Mouse (Mus musculus): ENCODE measurements around the gene Tmem190.
"Not testable (repeated sequence)": the region's sequence is repeated elsewhere in the genome, so short reads cannot be mapped to it uniquely, and the experiment has no call there.

Gene Tmem190

DNA sequence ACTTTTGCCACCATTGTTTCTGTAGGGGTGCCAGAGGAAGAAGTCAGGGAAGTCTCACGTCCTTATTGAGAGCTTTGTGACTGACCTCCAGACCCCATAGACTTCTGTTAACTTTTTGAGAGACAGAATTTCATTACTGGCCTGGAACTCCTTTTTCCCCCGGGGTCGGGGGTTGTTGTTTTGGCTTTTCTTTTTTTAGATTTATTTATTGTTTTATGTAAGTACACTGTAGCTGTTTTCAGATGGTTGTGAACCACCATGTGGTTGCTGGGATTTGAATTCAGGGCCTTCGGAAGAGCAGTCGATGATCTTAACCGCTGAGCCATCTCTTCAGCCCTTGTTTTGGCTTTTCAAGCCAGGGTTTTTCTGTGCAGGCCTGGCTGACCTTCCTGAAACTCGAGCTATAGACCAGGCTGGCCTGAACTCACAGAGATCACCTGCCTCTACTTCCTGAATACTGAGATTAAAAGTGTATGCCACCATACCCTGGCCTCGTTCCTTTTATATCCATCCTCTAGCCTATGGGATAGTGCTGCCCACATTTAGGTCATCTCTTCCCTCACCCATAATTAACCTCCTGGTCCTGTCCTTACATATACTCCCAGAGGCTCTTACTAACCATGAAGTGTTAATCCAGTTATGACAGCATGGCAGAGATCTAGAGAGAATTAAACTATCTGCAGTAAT, 30.5 kb downstream of the Tmem190 start:
- DNase-seq (ENCODE audit: low spot score in 2 of 2) = no peak

GRCm38 (mm10) chr7:4816559-4816958, 33.8 kb downstream of the Tmem190 start:
- no peak for DNase-seq (ENCODE audit: low spot score in 2 of 2)

DNA sequence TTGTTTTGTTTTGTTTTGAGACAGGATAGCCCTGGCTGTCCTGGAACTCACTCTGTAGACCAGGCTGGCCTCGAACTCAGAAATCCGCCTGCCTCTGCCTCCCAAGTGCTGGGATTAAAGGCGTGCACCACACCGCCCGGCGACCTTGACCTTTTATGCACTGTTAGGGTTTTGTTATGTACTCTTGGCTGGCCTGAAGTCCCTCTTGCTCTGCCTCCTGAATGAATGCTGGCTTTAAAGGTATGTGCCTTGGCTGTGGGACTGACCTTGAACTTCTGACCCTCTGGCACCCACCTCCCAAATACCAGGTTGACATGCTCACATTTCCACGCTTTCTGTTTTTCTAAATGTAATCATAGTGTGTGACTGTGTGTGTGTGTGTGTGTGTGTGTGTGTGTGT, 38.2 kb downstream of the Tmem190 start:
- not testable (repeated sequence) for DNase-seq (ENCODE audit: low spot score in 2 of 2)

GRCm38 (mm10) chr7:4821690-4822089, 39.0 kb downstream of the Tmem190 start:
- no peak for DNase-seq (ENCODE audit: low spot score in 2 of 2)

- no peak for DNase-seq (ENCODE audit: low spot score in 2 of 2)
These were observed 39.6 kb downstream of the Tmem190 start for GRCm38 (mm10) chr7:4822162-4822907.

DNA sequence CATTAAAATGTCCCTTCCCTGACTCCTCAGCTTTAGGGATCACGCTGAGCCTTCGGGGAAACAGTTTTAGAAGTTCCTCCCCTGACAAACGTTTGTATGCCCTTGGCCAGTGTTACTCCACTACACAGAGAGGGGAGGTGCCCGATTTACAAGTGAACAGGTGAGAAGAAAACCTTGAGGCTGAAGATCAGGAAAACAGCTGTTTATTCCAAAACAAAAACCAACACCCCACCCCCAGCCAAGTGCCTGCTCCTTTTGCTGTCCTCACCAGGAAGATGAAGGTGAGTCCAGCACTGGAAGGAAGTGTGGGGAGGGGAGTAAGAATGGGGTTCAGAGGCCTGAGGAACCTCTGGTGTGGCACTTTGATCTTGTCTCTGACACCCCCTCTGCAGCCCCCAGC, 42.6 kb downstream of the Tmem190 start:
- DNase-seq (ENCODE audit: low spot score in 2 of 2) = no peak

GRCm38 (mm10) chr7:4830476-4830875, 47.7 kb downstream of the Tmem190 start:
- no peak for DNase-seq (ENCODE audit: low spot score in 2 of 2)

All from thymus, postnatal 10 days (tissue).